Mouse (Mus musculus) skeletal muscle tissue, adult 2 months (tissue): ENCODE measurements at regions not wholly inside any gene's neighbourhood (a gene's known extent, or its start where the extent isn't known, plus 50 kb on each side); places are given as distances from the start of the nearest gene placed in this dataset.
A peak's percentile ranks its signal among the peaks of the same experiment; 100 is the strongest.

Experiments
- DNase-seq: peaks from one replicate; pipeline ENCODE4 v3.0.0-alpha.2; 2012; ENCODE audit warnings: low read depth, low spot score

- DNase-seq: no peak
These were observed 225.4 kb upstream of the Galnt5 start for GRCm38 (mm10) chr2:57772315-57772714.

GRCm38 (mm10) chr2:57776154-57776553 is 221.5 kb upstream of the Galnt5 start:
- no peak for DNase-seq

GRCm38 (mm10) chr2:57780836-57781235 is 216.8 kb upstream of the Galnt5 start:
- DNase-seq: no peak

- DNase-seq: no peak
These were observed 204.0 kb upstream of the Galnt5 start for GRCm38 (mm10) chr2:57793519-57794296.

GRCm38 (mm10) chr2:57799279-57799678 is 198.4 kb upstream of the Galnt5 start:
- no peak for DNase-seq

- DNase-seq: no peak
These were observed 189.8 kb upstream of the Galnt5 start for GRCm38 (mm10) chr2:57807911-57808310.

- no peak for DNase-seq
These were observed 184.7 kb upstream of the Galnt5 start for GRCm38 (mm10) chr2:57812996-57813395.

- DNase-seq: no peak
These were observed 177.3 kb upstream of the Galnt5 start for GRCm38 (mm10) chr2:57820343-57820742.

GRCm38 (mm10) chr2:57820923-57821322 is 176.8 kb upstream of the Galnt5 start:
- no peak for DNase-seq

- DNase-seq: no peak
These were observed 169.4 kb upstream of the Galnt5 start for GRCm38 (mm10) chr2:57828284-57828683.

- DNase-seq: peak; percentile 3
These were observed 164.9 kb upstream of the Galnt5 start for GRCm38 (mm10) chr2:57832565-57833355.

- DNase-seq: no peak
These were observed 152.5 kb upstream of the Galnt5 start for GRCm38 (mm10) chr2:57845135-57845534.

- DNase-seq: peak; percentile 4
These were observed 150.0 kb upstream of the Galnt5 start for GRCm38 (mm10) chr2:57847707-57848106.

- no peak for DNase-seq
These were observed 148.2 kb upstream of the Galnt5 start for GRCm38 (mm10) chr2:57849338-57850057.

- no peak for DNase-seq
These were observed 147.7 kb upstream of the Galnt5 start for GRCm38 (mm10) chr2:57850058-57850400.

GRCm38 (mm10) chr2:57856524-57857107 is 141.1 kb upstream of the Galnt5 start:
- peak; percentile 47 for DNase-seq

GRCm38 (mm10) chr2:57865289-57865688 is 132.4 kb upstream of the Galnt5 start:
- no peak for DNase-seq

GRCm38 (mm10) chr2:57868046-57868445 is 129.6 kb upstream of the Galnt5 start:
- DNase-seq: no peak

GRCm38 (mm10) chr2:57900168-57900567 is 97.5 kb upstream of the Galnt5 start:
- DNase-seq: no peak

- peak; percentile 25 for DNase-seq
These were observed 97.0 kb upstream of the Galnt5 start for GRCm38 (mm10) chr2:57900580-57901247.

GRCm38 (mm10) chr2:57905184-57905583 is 92.5 kb upstream of the Galnt5 start:
- no peak for DNase-seq
